Mouse (Mus musculus): ENCODE results near the gene Serinc3. TPM values are rescaled to one million over a fixed set of nuclear protein-coding genes. Genes with fewer than 3 reads are reported as not detected.
"Not testable (repeated sequence)": the region's sequence is repeated elsewhere in the genome, so short reads cannot be mapped to it uniquely, and the experiment has no call there.

Gene Serinc3
- total and polyA plus RNA-seq, 2 experiments from 2014 or later, result 31.7 to 98.2 TPM

GRCm38 (mm10) chr2:163631223-163631622 is 13.7 kb downstream of the Serinc3 start:
- no peak for DNase-seq
- Histone ChIP-seq H3K4me3 (ENCODE audit: low read depth, low read length) (no peak overlapping the region), H3K27ac (ENCODE audit: low read depth, low read length) (no peak overlapping the region), H3K27me3 (ENCODE audit: insufficient read depth, low read length) (no peaks in the 10 kb centered on the region), H3K4me2 (ENCODE audit: low read depth) (no peak overlapping the region), H3K9ac (no peak overlapping the region), H3K4me1 (ENCODE audit: insufficient read depth) (no peaks in the 10 kb centered on the region), H3K9me3 (ENCODE audit: low read length) (no peaks in the 10 kb centered on the region), H3K36me3 (ENCODE audit: insufficient read depth) (peaks cover 58% of the 10 kb centered on the region)
- ATAC-seq, result no peak
- no peak for TF ChIP-seq CTCF (IDR thresholded peaks at IDR 0.05; ENCODE audit: low read depth)
- 98% methylated on average over 4 of the region's 4 CpGs for WGBS

- 98% methylated on average over 3 of the region's 3 CpGs for WGBS
- not testable (repeated sequence) for H3K9ac ChIP-seq; H3K4me3 ChIP-seq (ENCODE audit: low read depth, low read length); H3K9me3 ChIP-seq (ENCODE audit: low read length); H3K27me3 ChIP-seq (ENCODE audit: insufficient read depth, low read length); H3K27ac ChIP-seq (ENCODE audit: low read depth, low read length); H3K4me2 ChIP-seq (ENCODE audit: low read depth); ATAC-seq; DNase-seq; H3K4me1 ChIP-seq (ENCODE audit: insufficient read depth)
- H3K36me3 ChIP-seq (ENCODE audit: insufficient read depth), result peaks cover 79% of the 10 kb centered on the region
These were observed 23.5 kb downstream of the Serinc3 start for GRCm38 (mm10) chr2:163621401-163621800.

DNA sequence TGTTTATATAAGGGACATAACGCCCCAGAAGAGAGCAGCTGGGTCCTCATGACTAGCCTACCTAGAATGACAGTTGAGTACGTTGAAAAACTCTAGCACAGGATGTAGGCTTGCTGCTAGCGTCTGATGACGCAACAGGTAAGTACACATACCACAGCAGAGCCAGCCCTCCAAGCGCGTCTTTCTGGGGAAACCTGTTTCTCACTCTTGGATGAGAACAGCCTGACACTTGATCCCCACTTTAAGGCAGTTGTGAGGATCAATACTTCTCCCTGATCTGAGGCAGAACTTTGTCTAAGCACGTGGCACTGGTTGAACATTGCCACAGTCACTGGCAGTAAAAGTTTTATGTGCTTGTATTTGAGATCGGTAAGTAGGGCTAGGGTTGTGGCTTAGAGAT is 24.5 kb downstream of the Serinc3 start:
- H3K9ac ChIP-seq, result no peak overlapping the region
- no peak overlapping the region for H3K4me3 ChIP-seq (ENCODE audit: low read depth, low read length)
- TF ChIP-seq CTCF (IDR thresholded peaks at IDR 0.05; ENCODE audit: low read depth), result no peak
- H3K9me3 ChIP-seq (ENCODE audit: low read length), result no peaks in the 10 kb centered on the region
- no peak overlapping the region for H3K4me2 ChIP-seq (ENCODE audit: low read depth)
- H3K36me3 ChIP-seq (ENCODE audit: insufficient read depth), result peaks cover 77% of the 10 kb centered on the region
- 92% methylated on average over 8 of the region's 8 CpGs for WGBS
- DNase-seq (no peak), ATAC-seq (no peak)
- H3K4me1 ChIP-seq (ENCODE audit: insufficient read depth), result no peaks in the 10 kb centered on the region
- H3K27me3 ChIP-seq (ENCODE audit: insufficient read depth, low read length), result no peaks in the 10 kb centered on the region
- H3K27ac ChIP-seq (ENCODE audit: low read depth, low read length), result no peak overlapping the region

DNA sequence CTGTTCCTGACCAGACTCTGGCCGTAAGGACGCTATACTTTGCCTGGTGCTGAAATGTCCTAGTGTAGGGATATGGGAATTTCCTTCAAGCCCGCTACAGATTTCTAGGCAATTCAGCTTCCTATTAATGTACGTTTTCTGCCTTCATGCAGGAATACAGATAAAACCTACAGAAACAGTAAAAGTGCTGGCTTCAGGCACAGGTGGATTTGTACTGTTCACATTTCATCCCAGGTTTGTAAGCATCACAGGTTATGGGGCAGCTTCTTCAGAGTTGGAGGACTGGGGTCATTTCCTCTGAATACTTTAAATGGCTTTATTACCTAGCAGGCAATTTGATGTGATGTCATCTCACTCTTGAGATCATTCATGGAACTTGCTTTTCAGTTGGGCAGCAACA is 27.1 kb downstream of the Serinc3 start:
- peaks cover 86% of the 10 kb centered on the region for H3K36me3 ChIP-seq (ENCODE audit: insufficient read depth)
- no peak overlapping the region for H3K4me3 ChIP-seq (ENCODE audit: low read depth, low read length)
- WGBS, result 93% methylated on average over 4 of the region's 4 CpGs
- no peak overlapping the region for H3K4me2 ChIP-seq (ENCODE audit: low read depth)
- no peaks in the 10 kb centered on the region for H3K9me3 ChIP-seq (ENCODE audit: low read length)
- no peak overlapping the region for H3K27ac ChIP-seq (ENCODE audit: low read depth, low read length)
- TF ChIP-seq CTCF (IDR thresholded peaks at IDR 0.05; ENCODE audit: low read depth), result no peak
- H3K9ac ChIP-seq, result no peak overlapping the region
- ATAC-seq (no peak), DNase-seq (no peak)
- H3K27me3 ChIP-seq (ENCODE audit: insufficient read depth, low read length), result no peaks in the 10 kb centered on the region
- no peaks in the 10 kb centered on the region for H3K4me1 ChIP-seq (ENCODE audit: insufficient read depth)

GRCm38 (mm10) chr2:163617232-163617863 is 27.6 kb downstream of the Serinc3 start:
- no peak for ATAC-seq
- H3K36me3 ChIP-seq (ENCODE audit: insufficient read depth), result peaks cover 88% of the 10 kb centered on the region

DNA sequence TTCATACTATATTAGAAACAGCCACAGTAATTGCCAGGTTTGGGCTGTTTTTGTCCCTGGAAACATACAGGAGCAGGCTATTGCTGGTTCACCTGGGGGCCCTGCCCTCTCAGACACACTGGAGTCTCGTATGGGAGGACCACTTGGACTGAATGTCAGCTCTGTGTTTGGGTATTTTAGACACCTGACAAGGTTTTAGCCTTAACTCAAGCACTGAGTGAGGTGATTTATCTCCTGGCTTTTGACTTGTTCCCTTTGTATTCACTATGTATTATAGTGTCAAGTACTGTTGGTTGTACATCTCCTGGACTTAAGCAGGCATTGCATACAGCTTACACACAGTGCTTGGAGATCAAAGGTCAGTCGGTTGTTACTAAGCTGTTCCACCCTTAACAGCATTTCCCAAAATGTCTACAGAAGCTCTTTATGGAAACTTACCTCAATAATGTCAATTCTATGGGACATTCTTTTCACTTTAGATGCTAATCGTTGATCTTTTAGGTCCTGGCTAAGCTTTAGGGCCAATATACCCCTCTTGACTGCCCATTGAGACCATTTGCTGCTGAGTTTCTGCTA is 28.2 kb downstream of the Serinc3 start:
- DNase-seq (no peak), ATAC-seq (no peak)
- no peaks in the 10 kb centered on the region for H3K4me1 ChIP-seq (ENCODE audit: insufficient read depth)
- H3K9ac ChIP-seq, result no peak overlapping the region
- H3K4me3 ChIP-seq (ENCODE audit: low read depth, low read length), result no peak overlapping the region
- TF ChIP-seq CTCF (IDR thresholded peaks at IDR 0.05; ENCODE audit: low read depth), result no peak
- no peaks in the 10 kb centered on the region for H3K27me3 ChIP-seq (ENCODE audit: insufficient read depth, low read length)
- no peak overlapping the region for H3K27ac ChIP-seq (ENCODE audit: low read depth, low read length)
- peaks cover 88% of the 10 kb centered on the region for H3K36me3 ChIP-seq (ENCODE audit: insufficient read depth)
- H3K4me2 ChIP-seq (ENCODE audit: low read depth), result no peak overlapping the region
- 79% methylated on average over 3 of the region's 3 CpGs for WGBS
- no peaks in the 10 kb centered on the region for H3K9me3 ChIP-seq (ENCODE audit: low read length)

More at GRCm38 (mm10) chr2:163617232-163617863, 27.6 kb downstream of the Serinc3 start:
- Histone ChIP-seq H3K27ac (ENCODE audit: low read depth, low read length) (no peak overlapping the region), H3K4me3 (ENCODE audit: low read depth, low read length) (no peak overlapping the region), H3K9ac (no peak overlapping the region), H3K4me2 (ENCODE audit: low read depth) (no peak overlapping the region), H3K4me1 (ENCODE audit: insufficient read depth) (no peaks in the 10 kb centered on the region), H3K9me3 (ENCODE audit: low read length) (no peaks in the 10 kb centered on the region), H3K27me3 (ENCODE audit: insufficient read depth, low read length) (no peaks in the 10 kb centered on the region)
- TF ChIP-seq CTCF (IDR thresholded peaks at IDR 0.05; ENCODE audit: low read depth), result no peak
- WGBS, result 83% methylated on average over 3 of the region's 3 CpGs
- DNase-seq, result no peak

- ATAC-seq (no peak), DNase-seq (no peak)
- peaks cover 89% of the 10 kb centered on the region for H3K36me3 ChIP-seq (ENCODE audit: insufficient read depth)
- H3K27ac ChIP-seq (ENCODE audit: low read depth, low read length), result no peak overlapping the region
- no peak overlapping the region for H3K9ac ChIP-seq
- no peak overlapping the region for H3K4me2 ChIP-seq (ENCODE audit: low read depth)
- no peaks in the 10 kb centered on the region for H3K4me1 ChIP-seq (ENCODE audit: insufficient read depth)
- H3K4me3 ChIP-seq (ENCODE audit: low read depth, low read length), result no peak overlapping the region
- WGBS, result 94% methylated on average over 4 of the region's 4 CpGs
- TF ChIP-seq CTCF (IDR thresholded peaks at IDR 0.05; ENCODE audit: low read depth), result no peak
- no peaks in the 10 kb centered on the region for H3K27me3 ChIP-seq (ENCODE audit: insufficient read depth, low read length)
- H3K9me3 ChIP-seq (ENCODE audit: low read length), result no peaks in the 10 kb centered on the region
These were observed 28.9 kb downstream of the Serinc3 start for GRCm38 (mm10) chr2:163615906-163616651.

Measured in forebrain, postnatal 0 days (tissue).